Mouse (Mus musculus): ENCODE measurements around the gene Cmah.
"Not testable (repeated sequence)": the region's sequence is repeated elsewhere in the genome, so short reads cannot be mapped to it uniquely, and the experiment has no call there.

The Cmah gene

DNA sequence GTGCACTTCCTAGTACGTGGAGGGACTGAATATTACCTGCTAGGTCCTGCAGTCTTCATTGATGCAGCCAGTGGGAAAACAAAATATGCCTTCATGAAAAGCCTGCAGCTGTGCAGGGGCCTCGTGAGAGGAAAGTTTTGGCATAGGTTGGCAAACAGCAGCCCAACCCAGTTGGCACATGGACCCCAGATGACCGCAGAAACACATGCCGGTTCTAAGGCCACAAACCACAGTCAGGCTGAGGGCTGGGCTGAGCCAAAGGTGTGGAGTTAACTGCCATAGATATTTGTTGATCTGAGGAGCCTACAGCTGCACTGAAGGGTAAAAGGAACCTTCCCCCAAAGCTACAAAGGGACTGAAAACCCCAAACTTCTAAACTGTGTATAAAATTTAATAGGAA lies 14.9 kb downstream of the Cmah start:
- no peak for DNase-seq (ENCODE audit: low spot score)

DNA sequence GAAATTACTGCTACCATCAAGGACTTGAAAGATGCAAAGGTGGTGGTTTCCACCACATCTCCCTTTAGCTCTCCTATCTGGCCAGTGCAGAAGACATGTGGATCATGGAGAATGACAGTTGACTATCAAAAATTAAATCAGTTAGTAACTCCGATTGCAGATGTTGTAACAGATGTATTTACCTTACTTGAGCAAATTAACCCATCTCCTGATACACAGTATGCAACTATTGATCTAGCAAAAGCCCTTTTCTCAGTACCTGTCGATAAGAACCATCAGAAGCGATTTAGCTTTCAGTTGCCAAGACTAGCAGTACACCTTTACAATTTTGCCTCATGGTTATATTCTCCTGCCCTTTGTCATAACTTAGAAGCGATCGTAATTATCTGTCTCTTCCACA lies 25.8 kb downstream of the Cmah start:
- DNase-seq (ENCODE audit: low spot score): no peak

DNA sequence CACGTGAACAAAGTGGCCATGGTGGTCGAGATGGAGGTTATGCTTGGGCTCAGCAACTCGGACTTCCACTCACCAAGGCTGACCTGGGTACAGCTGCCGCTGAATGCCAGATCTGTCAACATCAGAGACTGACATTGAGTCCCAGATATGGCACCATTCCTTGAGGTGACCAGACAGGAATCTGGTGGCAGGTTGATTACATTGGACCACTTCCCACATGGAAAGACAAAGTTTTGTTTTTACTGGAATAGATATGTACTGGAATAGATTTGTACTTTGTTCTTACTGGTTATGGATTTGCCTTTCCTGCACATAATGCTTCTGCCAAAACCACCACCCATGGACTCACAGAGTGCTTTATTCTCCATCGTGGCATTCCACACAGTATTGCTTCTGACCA lies 27.5 kb downstream of the Cmah start:
- no peak for DNase-seq (ENCODE audit: low spot score)

- DNase-seq (ENCODE audit: low spot score): no peak
Measured at GRCm38 (mm10) chr13:24359181-24359580, 32.0 kb downstream of the Cmah start.

DNA sequence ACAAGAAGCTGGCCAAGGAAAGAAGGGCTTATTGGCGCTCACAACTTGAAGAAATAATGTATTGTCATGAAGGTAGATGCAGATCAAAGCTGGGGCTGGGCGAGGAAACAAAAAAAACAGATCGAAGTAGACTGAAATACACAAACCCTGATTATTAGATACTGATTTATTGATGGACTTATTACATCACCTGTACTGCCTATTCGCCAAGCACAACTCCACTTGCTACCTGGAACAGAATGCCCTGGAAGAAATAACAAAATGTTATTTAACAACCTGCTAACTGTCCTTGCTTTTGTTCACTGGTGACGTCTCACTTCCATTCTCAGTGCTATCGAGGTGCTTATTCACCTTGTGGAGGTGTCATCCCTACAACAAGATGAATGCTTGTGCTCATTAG lies 38.0 kb downstream of the Cmah start:
- DNase-seq (ENCODE audit: low spot score): no peak

GRCm38 (mm10) chr13:24372893-24373599 lies 45.8 kb downstream of the Cmah start:
- DNase-seq (ENCODE audit: low spot score): no peak

GRCm38 (mm10) chr13:24374606-24375005 lies 47.4 kb downstream of the Cmah start:
- DNase-seq (ENCODE audit: low spot score): not testable (repeated sequence)

DNA sequence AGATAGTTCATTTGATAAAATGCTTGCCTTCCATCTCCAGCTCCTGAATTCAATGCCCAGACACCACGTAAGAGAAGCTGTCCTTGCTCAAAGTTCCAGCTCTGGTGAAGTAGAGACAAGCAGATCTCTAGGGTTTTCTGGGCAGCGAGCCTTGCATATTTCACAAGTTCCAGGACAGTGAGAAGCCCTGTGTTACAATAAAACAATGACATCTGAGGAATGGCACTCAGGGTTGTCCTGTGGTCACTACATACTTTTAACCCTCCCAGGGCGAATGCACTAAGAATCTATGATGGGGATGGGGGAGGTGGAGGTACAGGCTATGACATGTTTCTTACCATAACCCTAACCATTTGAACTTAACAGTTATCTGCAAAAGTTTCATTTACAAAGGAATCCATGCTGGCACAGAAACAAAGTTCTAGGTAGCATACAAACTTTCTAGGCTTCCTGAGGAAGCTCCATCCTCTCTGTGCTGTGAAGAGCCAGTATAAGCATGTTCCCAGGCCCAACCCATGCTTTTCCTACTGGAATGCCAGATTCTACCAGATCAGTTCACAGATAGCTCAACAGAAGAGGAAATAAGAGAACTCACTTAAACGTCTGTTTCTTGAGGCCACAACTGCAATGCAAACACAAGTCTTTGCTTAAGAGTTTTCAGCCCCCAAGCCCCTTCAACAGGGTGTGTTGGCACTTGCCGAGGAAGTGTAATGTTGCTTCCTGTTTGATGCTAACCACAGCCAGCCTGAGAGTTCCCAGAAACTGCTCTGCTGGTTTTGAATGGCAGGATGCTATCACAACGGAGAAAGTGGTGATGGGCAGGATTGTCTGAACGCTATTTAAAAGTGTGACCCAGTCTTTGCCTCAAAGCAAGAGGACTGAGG lies 48.4 kb downstream of the Cmah start:
- no peak for DNase-seq (ENCODE audit: low spot score)

GRCm38 (mm10) chr13:24380713-24381112 lies 53.5 kb downstream of the Cmah start:
- no peak for DNase-seq (ENCODE audit: low spot score)

GRCm38 (mm10) chr13:24383885-24384284 lies 56.7 kb downstream of the Cmah start:
- DNase-seq (ENCODE audit: low spot score): no peak

GRCm38 (mm10) chr13:24391892-24392291 lies 64.7 kb downstream of the Cmah start:
- DNase-seq (ENCODE audit: low spot score): no peak

DNA sequence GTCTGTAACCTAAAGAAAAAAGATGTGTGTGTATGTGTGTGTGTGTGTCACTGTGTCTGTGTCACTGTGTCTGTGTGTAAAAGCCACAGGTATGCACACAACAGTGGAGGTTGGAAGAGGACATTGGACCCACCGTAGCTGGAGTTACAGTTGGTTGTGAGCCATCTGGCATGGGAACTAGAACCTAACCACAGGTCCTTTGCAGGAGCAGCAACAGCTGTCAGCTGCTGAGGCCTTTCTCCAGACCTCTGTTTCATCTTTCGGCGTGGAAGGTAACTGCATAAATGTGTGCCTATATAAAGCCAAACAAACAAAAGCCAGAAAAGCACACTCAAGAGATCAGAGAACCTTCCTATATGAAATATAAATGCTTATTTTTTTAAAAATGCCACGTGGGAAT lies 65.5 kb downstream of the Cmah start:
- no peak for DNase-seq (ENCODE audit: low spot score)

- DNase-seq (ENCODE audit: low spot score): no peak
Measured at GRCm38 (mm10) chr13:24393055-24393454, 65.9 kb downstream of the Cmah start.

DNA sequence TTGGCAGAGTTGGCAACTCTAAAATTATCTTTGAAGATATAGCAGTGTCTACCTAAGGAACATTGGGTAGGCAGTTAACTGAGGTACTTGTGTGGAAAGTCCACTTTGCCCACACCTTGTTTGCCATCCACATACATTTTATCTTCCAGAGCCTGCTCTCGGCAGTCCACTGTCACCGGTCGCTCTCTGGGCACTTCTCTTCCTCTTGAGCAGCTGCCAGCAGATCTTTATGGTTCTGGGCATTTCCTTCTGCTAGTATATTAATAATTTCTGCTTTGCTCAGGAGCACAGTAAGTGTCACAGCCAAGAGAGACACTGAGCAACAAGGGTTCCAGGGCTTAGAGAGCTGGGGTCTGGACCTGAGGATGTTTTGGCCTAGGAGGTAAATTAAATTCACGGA lies 68.6 kb downstream of the Cmah start:
- no peak for DNase-seq (ENCODE audit: low spot score)

GRCm38 (mm10) chr13:24397181-24397580 lies 70.0 kb downstream of the Cmah start:
- DNase-seq (ENCODE audit: low spot score): no peak

GRCm38 (mm10) chr13:24398488-24398887 lies 71.3 kb downstream of the Cmah start:
- no peak for DNase-seq (ENCODE audit: low spot score)

- not testable (repeated sequence) for DNase-seq (ENCODE audit: low spot score)
Measured at GRCm38 (mm10) chr13:24401821-24402220, 74.6 kb downstream of the Cmah start.

DNA sequence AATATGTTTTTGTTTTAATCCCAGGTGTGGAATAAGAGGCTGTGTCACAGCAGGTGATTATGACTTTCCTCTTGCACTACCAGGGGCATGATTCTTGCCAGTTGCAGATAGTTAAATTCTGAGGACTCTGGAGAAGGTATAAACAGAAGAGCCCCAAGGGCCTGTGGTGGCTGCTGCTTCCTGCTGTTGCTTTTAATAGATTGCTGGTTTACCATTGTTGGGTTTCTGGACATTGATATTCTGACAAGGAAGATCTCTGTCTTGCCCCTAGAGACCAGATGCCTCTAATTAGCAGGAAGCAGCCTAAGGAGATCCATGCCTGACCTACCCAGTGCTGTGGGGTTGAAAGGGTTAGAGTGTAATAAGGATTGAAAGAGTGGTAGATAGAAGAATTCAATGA lies 75.8 kb downstream of the Cmah start:
- DNase-seq (ENCODE audit: low spot score): no peak

DNA sequence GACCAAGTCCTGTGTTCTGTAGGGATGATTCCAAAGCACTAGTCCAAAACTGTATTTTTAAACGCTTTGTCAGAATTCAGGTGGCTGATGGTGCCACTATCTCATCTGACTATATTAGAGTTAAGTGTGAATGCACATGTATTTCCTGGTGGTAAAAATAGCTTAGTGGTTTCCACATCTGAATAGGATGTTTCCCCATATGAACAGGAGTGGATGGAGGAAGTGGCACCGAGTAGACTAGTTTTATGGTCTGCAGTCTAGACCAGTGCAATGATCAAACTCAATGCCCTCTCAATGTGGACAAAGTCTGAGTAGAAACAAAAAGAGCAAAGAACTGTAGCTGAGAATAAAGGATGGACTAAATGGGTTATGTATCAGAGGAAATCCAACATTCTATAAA lies 79.6 kb downstream of the Cmah start:
- no peak for DNase-seq (ENCODE audit: low spot score)

- no peak for DNase-seq (ENCODE audit: low spot score)
Measured at GRCm38 (mm10) chr13:24414635-24415206, 87.5 kb downstream of the Cmah start.

GRCm38 (mm10) chr13:24415506-24416206 lies 88.5 kb downstream of the Cmah start:
- no peak for DNase-seq (ENCODE audit: low spot score)

GRCm38 (mm10) chr13:24416409-24416808 lies 89.2 kb downstream of the Cmah start:
- no peak for DNase-seq (ENCODE audit: low spot score)

Measured in ovary, adult 18-20 months (tissue).